Mouse (Mus musculus) lung, adult 2 months (tissue): ENCODE data around the gene Erc2.

Experiments
- CTCF ChIP-seq: fragments of 200-500 bp; IDR thresholded peaks from 2 replicates; pipeline ENCODE4 v1.5.1; 2011; ENCODE audit warnings: mild to moderate bottlenecking, low read length, control low read depth; ENCODE audit not compliant: insufficient read depth
- POLR2A ChIP-seq: fragments of 200-500 bp; IDR thresholded peaks from 2 replicates; pipeline ENCODE4 v1.6.1; 2011; ENCODE audit warnings: low read depth, mild to moderate bottlenecking, control low read depth, low read length, borderline replicate concordance; ENCODE audit errors: extremely low read depth

DNA sequence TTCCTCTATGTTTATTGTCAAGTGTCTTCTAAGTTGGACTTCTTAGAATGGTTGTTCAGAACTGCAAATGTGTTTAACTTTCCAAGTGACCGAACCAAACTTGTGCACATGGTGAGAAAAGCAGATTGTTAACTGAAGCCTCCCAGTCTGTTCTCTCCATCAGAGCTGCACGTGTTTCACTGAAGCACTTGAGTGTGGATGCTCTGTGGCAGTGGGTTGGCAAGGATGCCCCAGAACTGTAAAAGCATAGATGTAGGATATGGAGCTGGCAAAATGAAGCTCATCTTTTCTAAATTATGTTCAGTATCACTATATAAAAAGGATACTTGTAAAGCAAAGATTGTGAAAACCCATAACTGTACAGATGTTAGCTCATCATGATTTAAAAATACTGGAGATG is 645.1 kb downstream of the Erc2 start:
- no peak for TF ChIP-seq CTCF
- TF ChIP-seq POLR2A, result no peak
